Mouse (Mus musculus) layer of hippocampus, adult 8-10 months (tissue): ENCODE measurements at regions not wholly inside any gene's neighbourhood (a gene's known extent, or its start where the extent isn't known, plus 50 kb on each side); places are given as distances from the start of the nearest gene placed in this dataset.

Experiments
- DNase-seq, 2 experiments: peaks; one replicate each; pipeline ENCODE4 v3.0.0; 2022; ENCODE audit warnings: low spot score in 2 of 2

DNA sequence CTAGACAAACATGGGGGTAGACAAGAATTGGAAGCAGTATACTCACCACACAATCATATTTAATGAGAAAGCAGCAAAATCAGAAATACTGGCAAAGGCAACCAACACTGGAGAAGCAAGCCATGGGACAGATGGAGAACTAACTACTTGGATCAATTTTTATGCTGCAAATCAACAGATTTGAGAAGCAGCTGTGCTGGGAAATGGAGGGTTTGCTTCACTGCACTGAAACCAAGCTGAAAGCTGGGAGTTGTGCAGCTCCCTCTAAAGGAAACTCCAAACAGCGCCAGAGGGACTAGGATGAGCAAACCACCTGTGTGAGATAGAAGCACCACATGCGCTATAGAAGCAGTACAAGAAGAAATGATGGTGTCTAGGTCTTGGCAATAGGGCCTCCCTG, 1246.0 kb downstream of the Lrfn5 start:
- DNase-seq, result peak; percentile 65 to 71

DNA sequence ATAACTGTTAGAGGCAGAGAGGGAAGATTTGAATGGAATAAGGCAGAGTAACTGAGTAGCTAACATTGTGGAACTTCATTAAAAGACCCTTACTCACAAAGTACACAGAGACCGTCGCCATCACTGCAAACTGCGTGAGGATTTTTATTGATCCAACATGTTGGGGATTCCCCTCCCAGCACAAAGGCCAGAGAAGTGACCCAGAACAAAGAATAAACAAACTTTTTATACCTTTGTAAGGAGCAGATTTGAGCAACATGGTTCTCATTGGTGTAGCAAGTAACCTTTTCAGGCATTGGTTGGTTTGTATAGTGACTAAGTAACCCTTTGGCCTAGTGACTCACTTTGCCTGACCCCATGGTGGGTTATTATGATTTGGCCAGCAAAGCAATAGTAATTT, 1246.9 kb downstream of the Lrfn5 start:
- no peak for DNase-seq

DNA sequence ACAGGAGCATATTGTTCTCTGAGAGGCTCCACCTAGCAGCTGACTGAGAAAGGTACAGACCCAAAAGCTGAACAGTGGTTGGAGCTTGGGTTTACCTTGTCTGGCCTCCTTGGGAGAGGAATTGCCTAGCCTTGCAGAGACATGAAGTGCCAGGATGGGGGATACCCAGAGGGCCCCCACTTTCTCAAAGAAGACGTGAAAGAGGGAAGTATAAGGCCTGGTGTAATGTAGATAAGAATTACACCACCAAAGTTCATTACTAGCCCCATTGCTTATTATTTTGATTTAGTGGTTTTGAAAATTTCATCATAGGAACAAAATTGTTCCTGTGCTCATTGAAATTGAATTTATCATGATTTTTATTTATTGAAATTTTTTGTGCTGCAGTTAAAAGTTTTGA, 1253.0 kb downstream of the Lrfn5 start:
- no peak for DNase-seq

DNA sequence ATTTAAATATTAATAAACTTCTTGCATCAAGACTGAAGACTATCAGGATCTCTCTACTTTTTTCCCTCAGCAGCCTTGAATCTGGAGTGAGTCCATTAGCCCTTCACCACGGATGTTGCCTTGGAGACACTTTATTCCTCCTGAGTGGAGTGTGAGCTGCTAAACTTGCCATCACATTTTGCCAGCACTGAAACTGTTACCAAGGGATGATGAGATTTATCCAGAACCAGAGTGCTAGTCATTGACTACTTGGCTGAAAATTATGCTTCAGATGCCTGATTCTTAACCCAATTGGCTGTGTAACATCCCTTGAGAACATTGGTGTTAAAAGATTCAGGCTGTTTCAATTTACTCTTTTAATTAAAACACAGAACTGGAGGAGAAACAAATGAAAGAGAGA, 1289.8 kb downstream of the Lrfn5 start:
- no peak for DNase-seq
